Mouse (Mus musculus): ENCODE data around the gene Angel1. TPM values are rescaled to one million over a fixed set of nuclear protein-coding genes. Genes with fewer than 3 reads are reported as not detected.
A peak's percentile ranks its signal among the peaks of the same experiment; 100 is the strongest.

Gene Angel1
- total RNA-seq, 2 experiments from 2014 or later, result 3.0 to 3.2 TPM

GRCm38 (mm10) chr12:86679546-86679930 lies 46.7 kb downstream of the Angel1 start:
- no peak for DNase-seq

DNA sequence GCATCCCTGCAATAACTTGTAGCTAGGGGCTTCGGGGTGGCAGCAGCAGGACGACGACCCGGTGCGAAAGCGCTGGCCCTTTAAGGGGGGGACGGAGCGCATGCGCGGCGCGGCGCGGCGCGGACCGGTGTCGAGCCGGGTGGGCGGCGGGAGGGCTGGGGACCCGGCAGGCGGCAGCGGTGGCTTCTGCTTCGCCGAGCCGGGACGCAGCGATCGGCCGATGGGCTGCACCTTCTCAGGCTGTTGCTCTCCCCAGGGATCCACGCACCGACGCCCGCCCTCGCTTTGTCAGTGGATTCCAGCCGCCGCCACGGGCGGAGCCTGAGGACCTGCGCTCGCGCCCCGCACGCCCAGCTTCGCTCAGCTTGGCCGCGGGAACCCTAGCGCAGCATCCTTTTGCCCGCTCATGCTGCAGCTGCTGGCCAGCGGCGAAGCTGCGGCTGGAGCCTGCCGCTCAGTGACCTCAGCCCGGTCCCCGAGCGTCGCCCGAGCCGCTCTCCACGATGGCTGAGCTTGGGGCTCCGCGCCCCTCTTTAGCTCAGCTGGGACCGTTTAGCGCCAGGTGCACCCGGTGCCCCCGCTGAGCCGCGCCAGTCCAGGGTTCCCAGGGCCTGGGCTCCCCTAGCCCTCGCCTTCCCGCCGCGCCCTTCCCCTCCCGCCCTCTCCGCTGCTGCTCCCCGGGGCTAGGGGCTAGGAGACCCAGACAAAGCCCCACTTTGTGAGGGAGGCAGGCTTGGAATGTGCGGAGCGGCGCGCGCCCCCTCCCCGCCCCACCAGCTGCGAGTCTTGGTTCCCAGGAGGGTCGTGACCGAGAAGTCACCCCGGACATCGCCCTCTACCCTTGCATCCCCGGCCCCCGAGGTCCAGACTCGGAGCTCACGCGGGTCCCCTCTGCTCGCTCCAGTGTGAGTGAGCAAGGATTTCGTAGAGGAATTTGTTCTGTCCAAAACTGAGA lies 47.4 kb downstream of the Angel1 start, which contains the start of gene Vash1:
Gene Vash1, plus strand, starts transcription at position 110 of the 955 bp plus-strand sequence.
- peak; percentile 68 to 80 for DNase-seq

- DNase-seq, result no peak
These were observed 53.8 kb downstream of the Angel1 start for GRCm38 (mm10) chr12:86672507-86672906.

GRCm38 (mm10) chr12:86672105-86672504 lies 54.2 kb downstream of the Angel1 start:
- DNase-seq, result no peak

- no peak for DNase-seq
These were observed 57.9 kb downstream of the Angel1 start for GRCm38 (mm10) chr12:86668404-86668803.

DNA sequence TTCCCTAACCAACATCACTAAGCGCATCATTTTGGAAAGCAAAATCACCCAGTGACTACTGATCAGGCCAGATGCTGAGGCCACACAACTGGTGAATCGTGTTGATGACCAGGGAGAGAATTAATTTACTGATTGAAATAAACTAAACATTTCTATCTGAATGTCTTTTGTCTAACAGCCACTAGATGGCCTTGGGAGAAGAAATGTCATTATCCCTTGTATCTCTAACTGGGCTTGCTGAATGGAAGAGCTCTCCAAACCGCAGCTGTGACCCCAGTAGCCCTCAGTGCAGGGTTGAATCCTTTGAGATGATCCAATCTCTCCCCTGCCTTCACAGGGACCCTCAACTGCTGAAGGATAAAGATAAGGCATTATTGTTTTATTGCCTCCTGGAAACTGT lies 60.6 kb downstream of the Angel1 start:
- no peak for DNase-seq

- DNase-seq, result no peak
These were observed 65.8 kb downstream of the Angel1 start for GRCm38 (mm10) chr12:86660466-86660865.

DNA sequence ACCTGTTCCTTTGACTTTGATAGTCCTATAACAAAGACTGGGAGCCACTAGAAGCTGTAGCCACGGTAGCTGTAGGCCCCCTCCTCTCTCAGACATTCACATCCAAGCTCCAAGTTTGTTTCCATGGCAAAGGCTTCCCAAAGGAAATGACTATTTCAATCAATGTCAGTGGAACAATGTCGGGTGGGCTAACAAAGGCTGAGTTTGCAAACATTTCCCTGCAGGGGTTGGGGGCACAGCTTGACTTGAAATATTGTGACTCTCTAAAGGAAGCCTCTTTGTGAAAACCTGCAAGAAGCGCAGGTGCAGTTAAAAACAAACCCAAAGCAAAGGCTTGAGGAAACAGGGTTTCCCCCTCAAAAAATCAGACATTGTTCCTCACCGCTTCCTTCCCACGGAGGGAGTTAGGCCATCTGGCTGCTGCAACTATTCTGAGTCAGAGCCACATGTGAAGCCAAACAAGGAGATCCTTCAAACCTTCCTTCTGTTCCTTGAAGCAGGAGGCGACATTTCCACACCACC lies 66.8 kb downstream of the Angel1 start:
- DNase-seq, result no peak

DNA sequence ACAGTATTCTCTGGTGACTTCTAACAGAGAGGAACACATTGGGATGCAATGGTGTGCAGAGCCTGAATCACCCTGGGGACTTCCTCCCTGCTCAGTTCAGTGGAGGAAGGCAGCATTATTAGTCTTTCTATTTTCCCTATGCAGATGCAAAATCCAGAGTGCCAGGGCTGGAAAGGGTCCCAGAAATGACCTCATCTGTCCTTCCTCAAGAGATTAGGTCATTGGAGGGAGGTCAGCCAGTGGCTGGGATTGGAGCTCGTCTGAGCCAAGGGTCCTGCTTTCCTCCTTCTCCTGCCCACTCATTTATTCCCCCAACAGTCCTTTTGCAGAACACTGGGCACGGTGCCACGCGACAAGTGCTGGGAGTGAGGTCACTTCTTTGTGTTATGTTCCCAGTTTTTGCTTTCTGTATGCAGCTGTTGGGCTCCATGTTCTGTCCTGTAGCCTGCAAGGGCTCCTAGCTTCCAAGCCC lies 73.7 kb downstream of the Angel1 start:
- peak; percentile 94 to 95 for DNase-seq

- DNase-seq, result no peak
These were observed 74.9 kb downstream of the Angel1 start for GRCm38 (mm10) chr12:86651301-86651860.

Other genes starting within 250 kb of the Angel1 start
- 10 to 100 TPM in 1 of 2 experiments, 1 to 10 TPM in 1; 9.2 to 18.5 TPM for gene Vash1, start 47.8 kb downstream of the Angel1 start, total RNA-seq (2021)
- gene Lrrc74a, start 7.9 kb upstream of the Angel1 start, total RNA-seq (2021), result not detected
- gene Irf2bpl, start 158.3 kb upstream of the Angel1 start, total RNA-seq (2021), result 10 to 100 TPM; 30.0 to 30.5 TPM
- 10 to 100 TPM; 37.1 to 40.8 TPM for gene Cipc, start 220.6 kb upstream of the Angel1 start, total RNA-seq (2021)